Mouse (Mus musculus) hindbrain, embryonic 15.5 days (tissue): Measurements from ENCODE around the gene Mal. TPM values are rescaled to one million over a fixed set of nuclear protein-coding genes. Genes with fewer than 3 reads are reported as not detected.

Source experiments
- ATAC-seq: fragments of 200-750 bp; cut with Nextera tagmentation; 2 replicates; pipeline ENCODE4 v1.8.0; 2017; ENCODE audit warnings: low read depth, moderate number of reproducible peaks, moderate TSS enrichment; ENCODE audit not compliant: low FRiP score
- H3K27ac ChIP-seq: fragments of 300-500 bp; sonication (generic); replicated peaks from 2 replicates; pipeline ENCODE4 v1.5.1; 2015; ENCODE audit warnings: mild to moderate bottlenecking, inconsistent platforms
- H3K27me3 ChIP-seq: fragments of 300-500 bp; sonication (generic); 2 replicates; pipeline ENCODE4 v1.6.1; 2015; ENCODE audit warnings: control low read depth, inconsistent platforms
- H3K36me3 ChIP-seq: fragments of 300-500 bp; sonication (generic); 2 replicates; pipeline ENCODE4 v1.6.1; 2015; ENCODE audit warnings: control low read depth, inconsistent platforms
- H3K4me1 ChIP-seq: fragments of 300-500 bp; sonication (generic); replicated peaks from 2 replicates; pipeline ENCODE4 v1.6.1; 2015; ENCODE audit warnings: control low read depth, inconsistent platforms
- H3K4me2 ChIP-seq: fragments of 300-500 bp; sonication (generic); 2 replicates; pipeline ENCODE4 v1.6.1; 2015; ENCODE audit warnings: moderate library complexity, mild to moderate bottlenecking, inconsistent platforms
- H3K4me3 ChIP-seq: fragments of 300-500 bp; sonication (generic); 2 replicates; pipeline ENCODE4 v1.5.1; 2015; ENCODE audit warnings: mild to moderate bottlenecking, inconsistent platforms
- H3K9ac ChIP-seq: fragments of 300-500 bp; sonication (generic); 2 replicates; pipeline ENCODE4 v1.6.1; 2015; ENCODE audit warnings: inconsistent platforms
- H3K9me3 ChIP-seq: fragments of 300-500 bp; sonication (generic); 2 replicates; pipeline ENCODE4 v1.6.1; 2016; ENCODE audit warnings: control low read depth, inconsistent platforms
- WGBS: fragments of 180-500 bp; shearing (Covaris S2); methylation state at CpG from one replicate; pipeline ENCODE4 v1.1.7; 2015; 5-methylcytosine and 5-hydroxymethylcytosine counted together
- polyA plus RNA-seq: library from polyadenylated mRNA; unstranded; fragments of >200 nt; fragmentation: Nextera tagmentation; extraction: Ambion mirVana; gene quantifications from 2 replicates; pipeline ENCODE4 v1.2.1, GENCODE M21; 2015

Mal gene
- polyA plus RNA-seq: 2.9 and 4.8 TPM in 2 replicates

DNA sequence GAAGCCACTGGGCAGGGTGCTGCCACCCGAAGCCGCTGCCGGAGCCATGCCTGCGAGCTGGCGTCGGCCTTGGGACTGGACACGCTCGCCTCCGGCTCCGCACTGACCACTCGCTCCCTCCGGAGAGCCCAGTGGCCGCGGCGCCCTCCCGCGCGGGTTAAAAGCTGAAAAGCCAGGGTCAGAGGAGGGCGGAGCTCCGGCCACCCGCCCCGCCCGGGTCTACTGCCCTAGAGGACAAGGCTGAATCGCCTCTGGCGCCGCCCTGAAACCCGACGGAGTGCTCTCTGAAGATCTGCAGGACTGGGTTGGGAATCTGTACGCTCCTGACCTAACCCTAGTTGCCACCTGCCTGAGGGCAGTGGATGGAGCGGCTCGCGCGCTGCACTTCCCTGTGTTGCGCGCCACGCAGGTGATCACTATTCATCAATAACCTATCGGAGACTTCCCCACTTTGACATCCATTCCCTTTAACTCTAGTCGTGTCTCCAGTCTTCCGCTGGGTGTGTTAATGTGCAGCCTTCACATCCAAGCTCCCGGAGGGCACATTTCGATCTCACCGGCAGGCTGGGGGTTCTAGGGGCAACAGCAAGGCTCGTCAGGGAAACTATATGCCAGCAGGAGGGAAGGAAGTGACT lies at the start of gene Mal:
TSS of gene Mal (minus strand) at position 610 of the 635 bp plus-strand sequence.
- Histone ChIP-seq H3K27me3 (peaks cover 45% of the 10 kb centered on the region), H3K4me1 (peaks cover 14% of the 10 kb centered on the region), H3K4me3 (peak within 1 kb of the TSS; percentile 47), H3K9ac (peak within 1 kb of the TSS; percentile 39), H3K4me2 (peak within 1 kb of the TSS; percentile 95), H3K36me3 (no peaks in the 10 kb centered on the region), H3K9me3 (no peaks in the 10 kb centered on the region), H3K27ac (no peak within 1 kb of the TSS)
- ATAC-seq: peak; percentile 45; the same call in 1 of the 2 replicates
- under 1% methylated on average over 43 of the region's 43 CpGs for WGBS

GRCm38 (mm10) chr2:127705267-127705666 lies 48.8 kb upstream of the Mal start:
- Histone ChIP-seq H3K4me1 (no peaks in the 10 kb centered on the region), H3K9me3 (no peaks in the 10 kb centered on the region), H3K4me2 (no peak overlapping the region), H3K9ac (no peak overlapping the region), H3K36me3 (no peaks in the 10 kb centered on the region), H3K27me3 (no peaks in the 10 kb centered on the region), H3K4me3 (no peak overlapping the region), H3K27ac (no peak overlapping the region)
- WGBS: 85% methylated on average over 6 of the region's 6 CpGs
- ATAC-seq: no peak

- Histone ChIP-seq H3K4me1 (no peaks in the 10 kb centered on the region), H3K9ac (no peak overlapping the region), H3K27me3 (no peaks in the 10 kb centered on the region), H3K27ac (no peak overlapping the region), H3K36me3 (no peaks in the 10 kb centered on the region), H3K9me3 (no peaks in the 10 kb centered on the region), H3K4me2 (no peak overlapping the region), H3K4me3 (no peak overlapping the region)
- 88% methylated on average over 4 of the region's 4 CpGs for WGBS
- ATAC-seq: no peak
Measured at GRCm38 (mm10) chr2:127689239-127689638, 32.7 kb upstream of the Mal start.

DNA sequence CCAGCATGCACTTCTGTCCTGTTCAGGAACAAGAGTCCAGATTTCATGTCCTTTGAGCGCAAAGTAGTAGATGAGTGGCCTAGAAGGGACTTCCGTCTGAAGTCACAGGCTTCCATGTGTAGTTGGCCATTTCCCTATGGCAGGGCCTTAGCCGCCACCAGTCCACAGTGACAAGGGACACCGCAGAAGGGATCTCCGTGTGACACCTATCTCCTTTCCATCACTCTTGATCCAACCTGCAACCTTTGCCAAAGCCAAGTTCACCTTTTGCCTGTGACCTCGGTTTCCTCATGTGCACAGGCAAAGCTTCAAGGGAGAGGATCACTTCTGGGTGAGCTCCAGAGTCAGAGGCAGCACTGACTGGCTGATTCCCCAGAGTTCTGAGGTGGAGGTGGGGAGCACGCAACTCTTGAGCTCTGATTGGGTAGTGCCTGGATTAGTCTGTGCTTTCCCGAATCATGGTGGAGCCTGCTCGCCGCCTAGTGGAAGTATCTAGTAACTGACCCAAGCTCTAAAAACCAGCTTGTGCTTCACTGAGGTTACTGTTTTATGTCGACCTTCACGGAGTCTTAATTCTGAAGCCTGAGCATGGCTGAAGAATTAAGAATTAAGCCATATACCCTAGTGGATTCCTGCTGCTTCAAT lies 27.3 kb upstream of the Mal start:
- H3K4me2 ChIP-seq: 0 out of 2 replicates have a peak overlapping the region, but pooled peaks have one; percentile 12
- H3K4me1 ChIP-seq: no peaks in the 10 kb centered on the region
- 42% methylated on average over 12 of the region's 12 CpGs for WGBS
- peak; percentile 90 for ATAC-seq
- H3K9me3 ChIP-seq: no peaks in the 10 kb centered on the region
- H3K9ac ChIP-seq: no peak overlapping the region
- H3K27ac ChIP-seq: no peak overlapping the region
- H3K27me3 ChIP-seq: no peaks in the 10 kb centered on the region
- no peak overlapping the region for H3K4me3 ChIP-seq
- H3K36me3 ChIP-seq: no peaks in the 10 kb centered on the region

- Histone ChIP-seq H3K4me3 (no peak overlapping the region), H3K9ac (no peak overlapping the region), H3K4me1 (no peaks in the 10 kb centered on the region), H3K27ac (no peak overlapping the region), H3K9me3 (no peaks in the 10 kb centered on the region), H3K4me2 (no peak overlapping the region), H3K36me3 (no peaks in the 10 kb centered on the region), H3K27me3 (no peaks in the 10 kb centered on the region)
- WGBS: 21% methylated on average over 2 of the region's 2 CpGs
- no peak for ATAC-seq
Measured at GRCm38 (mm10) chr2:127667843-127668506, 11.5 kb upstream of the Mal start.

DNA sequence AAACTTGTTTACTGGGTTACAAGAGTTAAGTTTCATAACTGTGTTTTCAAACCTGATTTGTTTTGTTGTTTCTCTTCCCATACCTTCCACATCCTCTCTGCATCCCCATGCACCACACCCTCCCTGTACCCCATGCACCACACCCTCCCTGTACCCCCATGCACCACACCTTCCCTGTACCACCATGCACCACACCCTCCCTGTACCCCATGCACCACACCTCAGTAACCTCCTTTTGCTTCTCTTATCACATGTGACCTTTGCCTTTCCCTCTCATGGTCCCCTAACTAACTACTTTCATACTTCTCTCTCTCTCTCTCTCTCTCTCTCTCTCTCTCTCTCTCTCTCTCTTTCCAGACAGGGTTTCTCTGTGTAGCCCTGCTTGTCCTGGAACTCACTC lies 10.5 kb upstream of the Mal start:
- Histone ChIP-seq H3K27me3 (no peaks in the 10 kb centered on the region), H3K9ac (no peak overlapping the region), H3K9me3 (no peaks in the 10 kb centered on the region), H3K4me3 (no peak overlapping the region), H3K4me2 (no peak overlapping the region), H3K27ac (no peak overlapping the region), H3K36me3 (no peaks in the 10 kb centered on the region), H3K4me1 (no peaks in the 10 kb centered on the region)
- ATAC-seq: no peak

DNA sequence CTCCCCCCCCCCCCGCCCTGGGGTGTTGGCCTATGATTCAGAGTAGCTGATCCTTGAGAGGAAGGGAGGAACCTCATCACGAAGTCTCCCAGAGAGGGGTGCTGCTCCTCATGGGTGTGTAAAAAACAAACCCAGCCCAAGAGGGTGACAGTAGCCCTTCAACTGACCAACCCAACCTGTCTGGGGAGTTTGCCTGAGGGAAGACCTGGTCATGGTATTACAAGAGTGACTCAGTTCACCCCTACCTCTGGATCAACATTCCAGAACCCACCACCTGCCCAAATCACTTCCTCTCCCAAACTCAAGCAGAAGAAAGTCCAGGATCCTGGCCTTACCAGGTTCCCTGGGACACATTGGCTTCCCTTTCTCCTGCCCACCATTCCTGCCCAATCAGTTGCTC lies 6.2 kb upstream of the Mal start:
- Histone ChIP-seq H3K9me3 (no peaks in the 10 kb centered on the region), H3K4me3 (no peak overlapping the region), H3K4me1 (no peaks in the 10 kb centered on the region), H3K9ac (no peak overlapping the region), H3K27me3 (peaks cover 4% of the 10 kb centered on the region), H3K27ac (no peak overlapping the region), H3K4me2 (no peak overlapping the region), H3K36me3 (no peaks in the 10 kb centered on the region)
- WGBS: 50% methylated on average over 2 of the region's 2 CpGs
- ATAC-seq: no peak

GRCm38 (mm10) chr2:127655419-127655818 lies 1.1 kb downstream of the Mal start:
- H3K4me1 ChIP-seq: peaks cover 14% of the 10 kb centered on the region
- H3K4me2 ChIP-seq: peak overlapping the region; percentile 95
- H3K27me3 ChIP-seq: peaks cover 45% of the 10 kb centered on the region
- no peak overlapping the region for H3K9ac ChIP-seq
- WGBS: 6% methylated on average over 9 of the region's 9 CpGs
- H3K27ac ChIP-seq: no peak overlapping the region
- H3K4me3 ChIP-seq: peak overlapping the region; percentile 47
- H3K9me3 ChIP-seq: no peaks in the 10 kb centered on the region
- ATAC-seq: no peak
- no peaks in the 10 kb centered on the region for H3K36me3 ChIP-seq

DNA sequence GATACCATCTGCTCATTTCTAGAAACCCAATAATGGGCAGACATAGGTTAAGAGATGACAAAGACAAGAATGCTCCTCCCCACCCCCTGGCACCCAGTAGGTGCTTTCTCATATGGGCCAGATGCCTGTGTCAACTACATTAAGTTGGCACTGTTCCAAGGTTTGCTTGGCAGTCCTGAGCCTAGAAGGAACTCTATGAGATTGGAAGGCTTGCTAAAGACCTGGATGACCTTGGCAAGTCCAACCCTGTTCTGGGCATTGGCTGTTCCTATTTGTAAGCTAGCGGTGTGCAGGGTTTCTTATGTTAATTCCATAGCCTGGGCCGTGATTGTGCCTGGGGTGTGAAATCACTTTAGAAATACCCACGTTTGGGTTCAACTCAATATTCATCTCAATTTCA lies 1.7 kb downstream of the Mal start:
- H3K4me3 ChIP-seq: no peak overlapping the region
- H3K4me2 ChIP-seq: no peak overlapping the region
- H3K36me3 ChIP-seq: no peaks in the 10 kb centered on the region
- no peak for ATAC-seq
- WGBS: 43% methylated on average over 3 of the region's 3 CpGs
- H3K9me3 ChIP-seq: no peaks in the 10 kb centered on the region
- H3K27me3 ChIP-seq: peaks cover 45% of the 10 kb centered on the region
- no peak overlapping the region for H3K9ac ChIP-seq
- H3K4me1 ChIP-seq: peaks cover 14% of the 10 kb centered on the region
- H3K27ac ChIP-seq: no peak overlapping the region

DNA sequence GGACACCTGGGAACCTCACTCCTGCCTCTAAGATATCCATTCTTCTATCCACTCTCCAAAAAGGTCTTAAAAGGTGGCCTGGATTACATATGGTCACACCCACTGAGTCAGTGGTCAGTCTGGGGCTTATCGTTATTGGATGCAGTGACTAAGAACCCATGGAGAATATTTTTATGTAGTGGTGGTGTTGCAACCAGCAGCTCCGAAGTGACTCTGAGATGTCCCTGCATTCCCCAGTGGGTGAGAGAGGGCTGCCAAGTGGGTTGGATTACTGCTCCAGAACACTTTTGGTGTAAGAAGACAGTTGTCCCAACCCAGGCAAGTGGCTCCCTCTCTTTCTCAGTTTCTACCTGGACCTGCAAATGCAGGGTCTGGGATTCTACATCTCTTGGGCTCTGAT lies 3.7 kb downstream of the Mal start:
- no peaks in the 10 kb centered on the region for H3K9me3 ChIP-seq
- peaks cover 14% of the 10 kb centered on the region for H3K4me1 ChIP-seq
- H3K4me3 ChIP-seq: no peak overlapping the region
- H3K27ac ChIP-seq: no peak overlapping the region
- H3K4me2 ChIP-seq: no peak overlapping the region
- ATAC-seq: no peak
- H3K36me3 ChIP-seq: no peaks in the 10 kb centered on the region
- WGBS: 90% methylated on average over 2 of the region's 2 CpGs
- no peak overlapping the region for H3K9ac ChIP-seq
- H3K27me3 ChIP-seq: peaks cover 41% of the 10 kb centered on the region

DNA sequence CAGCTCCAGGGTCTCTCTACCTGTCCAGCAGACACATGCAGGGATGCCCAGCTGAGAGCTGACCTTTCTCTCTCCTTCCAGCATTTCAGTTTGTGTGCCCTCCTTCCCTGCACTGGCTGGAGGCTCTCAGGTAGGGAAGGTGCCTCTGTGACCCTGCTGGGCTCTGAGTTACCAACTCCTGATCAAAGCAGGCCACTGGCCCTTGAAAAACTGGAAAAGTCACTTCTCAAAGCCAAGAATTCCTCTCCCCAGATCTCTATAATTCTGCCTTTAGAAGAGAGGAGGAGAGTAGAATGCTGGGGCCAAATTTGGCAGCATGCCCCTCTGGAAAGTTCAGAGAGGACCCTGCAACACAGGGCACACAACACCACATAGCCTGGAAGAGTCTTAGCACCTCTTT lies 4.2 kb downstream of the Mal start:
- Histone ChIP-seq H3K36me3 (no peaks in the 10 kb centered on the region), H3K9ac (no peak overlapping the region), H3K4me2 (no peak overlapping the region), H3K4me3 (no peak overlapping the region), H3K27ac (no peak overlapping the region), H3K4me1 (peaks cover 14% of the 10 kb centered on the region), H3K9me3 (no peaks in the 10 kb centered on the region), H3K27me3 (peaks cover 36% of the 10 kb centered on the region)
- ATAC-seq: no peak

- H3K9ac ChIP-seq: no peak overlapping the region
- ATAC-seq: no peak
- no peak overlapping the region for H3K4me2 ChIP-seq
- H3K27me3 ChIP-seq: peaks cover 29% of the 10 kb centered on the region
- no peak overlapping the region for H3K27ac ChIP-seq
- WGBS: 71% methylated on average over 5 of the region's 5 CpGs
- no peaks in the 10 kb centered on the region for H3K9me3 ChIP-seq
- no peak overlapping the region for H3K4me3 ChIP-seq
- H3K36me3 ChIP-seq: no peaks in the 10 kb centered on the region
- peaks cover 13% of the 10 kb centered on the region for H3K4me1 ChIP-seq
Measured at GRCm38 (mm10) chr2:127651601-127652000, 4.9 kb downstream of the Mal start.
